ENCODE assay signal across 11 mouse cellular contexts in genomic region chr5:149412194-149412575, GRCm38 (mm10). TPM values are rescaled to one million over a fixed set of nuclear protein-coding genes. Genes with fewer than 3 reads are reported as not detected.
DNase-seq lines count a peak whose midpoint lies in the region; ATAC-seq lines count a peak whose summit lies in the region.
"Had no signal": no experiment of that assay in that cellular context is flagged by ENCODE, and none has a peak within 500 bp of the region (broad histone marks: within the 10 kb centered on the region; RNA-seq: fewer than 3 reads in every experiment).

No protein-coding gene starts in this region.

- H3K27me3 ChIP-seq in heart, embryonic 15.5 days = peaks cover 15% of the 10 kb centered on the region; the same call in 1 of the 2 replicates
- peaks cover 49% of the 10 kb centered on the region for H3K27me3 ChIP-seq in embryonic facial prominence, embryonic 10.5 days (replicated peaks; ENCODE audit: low read depth, poor library complexity, severe bottlenecking)
- H3K27me3 ChIP-seq in hindbrain, embryonic 11.5 days (ENCODE audit: control insufficient read depth, insufficient read depth, low read length) = 0 out of 2 replicates have a peak, but pooled peaks cover 3% of the 10 kb centered on the region
- H3K27me3 ChIP-seq in midbrain, embryonic 10.5 days (ENCODE audit: low read depth, poor library complexity, severe bottlenecking) = peaks cover 45% of the 10 kb centered on the region

- H3K4me2 ChIP-seq in heart, embryonic 15.5 days = peak overlapping the region; percentile 79
- H3K4me2 ChIP-seq in hindbrain, embryonic 11.5 days (replicated peaks; ENCODE audit: low read depth, low read length) = peak overlapping the region; percentile 45

- intact Hi-C loops in heart, postnatal 25 days (cut with DNase I) = no loop called here

- H3K36me3 ChIP-seq in heart, embryonic 15.5 days = no peaks in the 10 kb centered on the region
- H3K36me3 ChIP-seq in embryonic facial prominence, embryonic 10.5 days (replicated peaks) = no peaks in the 10 kb centered on the region
- no peaks in the 10 kb centered on the region for H3K36me3 ChIP-seq in hindbrain, embryonic 11.5 days (ENCODE audit: control insufficient read depth, insufficient read depth, low read length)
- H3K36me3 ChIP-seq in midbrain, embryonic 10.5 days = no peaks in the 10 kb centered on the region

- H3K4me3 ChIP-seq in heart, embryonic 15.5 days = peak overlapping the region; percentile 49
- H3K4me3 ChIP-seq in embryonic facial prominence, embryonic 10.5 days = peak overlapping the region; percentile 56
- H3K4me3 ChIP-seq in hindbrain, embryonic 11.5 days (ENCODE audit: low read depth, low read length) = peak overlapping the region; percentile 21
- peak overlapping the region; percentile 47 for H3K4me3 ChIP-seq in midbrain, embryonic 10.5 days

- H3K9ac ChIP-seq in heart, embryonic 15.5 days = peak overlapping the region; percentile 55
- peak overlapping the region; percentile 35 for H3K9ac ChIP-seq in hindbrain, embryonic 11.5 days (ENCODE audit: low read depth, low read length)

- 36% methylated on average over 11 of the region's 11 CpGs for WGBS in heart, embryonic 15.5 days
- WGBS in embryonic facial prominence, embryonic 10.5 days = 31% methylated on average over 11 of the region's 11 CpGs
- 38% methylated on average over 11 of the region's 11 CpGs for WGBS in hindbrain, embryonic 11.5 days
- 37% methylated on average over 11 of the region's 11 CpGs for WGBS in midbrain, embryonic 10.5 days

- no peaks in the 10 kb centered on the region for H3K9me3 ChIP-seq in heart, embryonic 15.5 days (replicated peaks)
- peaks cover 6% of the 10 kb centered on the region; the same call in 1 of the 2 replicates for H3K9me3 ChIP-seq in embryonic facial prominence, embryonic 10.5 days
- H3K9me3 ChIP-seq in hindbrain, embryonic 11.5 days (ENCODE audit: control insufficient read depth, low read length) = no peaks in the 10 kb centered on the region
- peaks cover 8% of the 10 kb centered on the region; the same call in 1 of the 2 replicates for H3K9me3 ChIP-seq in midbrain, embryonic 10.5 days (replicated peaks)

- ATAC-seq in heart, embryonic 15.5 days (replicated peaks; ENCODE audit: insufficient number of reproducible peaks, insufficient read depth, low FRiP score, low read depth) = no peak
- ATAC-seq in hindbrain, embryonic 11.5 days (ENCODE audit: low FRiP score) = peak; percentile 37
- no peak for ATAC-seq in megakaryocyte progenitor cell, adult 5-6 weeks (replicated peaks; ENCODE audit: poor library complexity)

- H3K27ac ChIP-seq in heart, embryonic 15.5 days = peak overlapping the region; percentile 41; the same call in 1 of the 2 replicates
- H3K27ac ChIP-seq in embryonic facial prominence, embryonic 10.5 days (replicated peaks) = peak overlapping the region; percentile 77
- no peak overlapping the region for H3K27ac ChIP-seq in hindbrain, embryonic 11.5 days (ENCODE audit: low read depth, low read length)
- H3K27ac ChIP-seq in midbrain, embryonic 10.5 days (replicated peaks) = peak overlapping the region; percentile 80

- no peak for DNase-seq in heart, postnatal 25 days (ENCODE audit: low spot score)
- DNase-seq in embryonic facial prominence, embryonic 10.5 days (ENCODE audit: low spot score) = no peak
- DNase-seq in hindbrain, embryonic 11.5 days (ENCODE audit: low spot score) = no peak
- DNase-seq in midbrain, embryonic 10.5 days (ENCODE audit: low spot score) = no peak
- DNase-seq in adrenal gland, postnatal 14 days = no peak
- no peak for DNase-seq in layer of hippocampus, adult 9-11 months

- H3K4me1 ChIP-seq in heart, embryonic 15.5 days (replicated peaks) = peaks cover 13% of the 10 kb centered on the region
- peaks cover 14% of the 10 kb centered on the region for H3K4me1 ChIP-seq in embryonic facial prominence, embryonic 10.5 days
- H3K4me1 ChIP-seq in hindbrain, embryonic 11.5 days (replicated peaks; ENCODE audit: control insufficient read depth, insufficient read depth, low read length) = peaks cover 7% of the 10 kb centered on the region; the same call in 1 of the 2 replicates
- peaks cover 16% of the 10 kb centered on the region for H3K4me1 ChIP-seq in midbrain, embryonic 10.5 days

RNA-seq across cellular contexts. Expression of gene Medag, which starts 0.6 kb away (rescaled TPM):
- 1.9 and 2.0 TPM in 2 replicates for polyA plus RNA-seq in heart, embryonic 15.5 days (2015; fragmentation: Nextera tagmentation; extraction: Ambion mirVana)
- 10 to 100 TPM; 16.2 to 16.7 TPM for total RNA-seq in heart, postnatal 25 days (2021)
- polyA plus RNA-seq in embryonic facial prominence, embryonic 10.5 days (2016; fragmentation: Nextera tagmentation; extraction: Ambion mirVana) = 0.17 and 0.38 TPM in 2 replicates
- 0.25 and 0.80 TPM in 2 replicates for polyA plus RNA-seq in hindbrain, embryonic 11.5 days (2014; fragmentation: Nextera tagmentation; extraction: Ambion mirVana)
- polyA plus RNA-seq in midbrain, embryonic 10.5 days (2016; fragmentation: Nextera tagmentation; extraction: Ambion mirVana) = 0.32 and 0.57 TPM in 2 replicates
- total RNA-seq in adrenal gland, postnatal 14 days (2021) = 3.9 and 4.5 TPM in 2 replicates
- 0.07 TPM in 1 of 2 replicates, not detected in the other for total RNA-seq in megakaryocyte progenitor cell, adult 5-6 weeks (2015)
- not detected in 2 replicates for total RNA-seq in megakaryocyte progenitor cell, adult 5-6 weeks (2017)
- total RNA-seq: MEL had no signal

RNA-seq across cellular contexts. Expression of gene Tex26, which starts 27.3 kb away (rescaled TPM):
- polyA plus RNA-seq in heart, embryonic 15.5 days (2015; fragmentation: Nextera tagmentation; extraction: Ambion mirVana) = 0.31 and 0.89 TPM in 2 replicates
- total RNA-seq in heart, postnatal 25 days (2021) = not detected
- polyA plus RNA-seq in embryonic facial prominence, embryonic 10.5 days (2016; fragmentation: Nextera tagmentation; extraction: Ambion mirVana) = 0.62 and 1.1 TPM in 2 replicates
- 0.85 and 1.4 TPM in 2 replicates for polyA plus RNA-seq in hindbrain, embryonic 11.5 days (2014; fragmentation: Nextera tagmentation; extraction: Ambion mirVana)
- 1.0 and 1.3 TPM in 2 replicates for polyA plus RNA-seq in midbrain, embryonic 10.5 days (2016; fragmentation: Nextera tagmentation; extraction: Ambion mirVana)
- not detected in 2 replicates for total RNA-seq in adrenal gland, postnatal 14 days (2021)
- total RNA-seq in megakaryocyte progenitor cell, adult 5-6 weeks (2015) = not detected in 2 replicates
- not detected in 2 replicates for total RNA-seq in megakaryocyte progenitor cell, adult 5-6 weeks (2017)
- total RNA-seq: layer of hippocampus, postnatal 25 days; MEL had no signal
- polyA plus RNA-seq: spleen, adult 2 months had no signal
